Mouse (Mus musculus) heart, embryonic 16.5 days (tissue): ENCODE measurements at regions not wholly inside any gene's neighbourhood (a gene's known extent, or its start where the extent isn't known, plus 50 kb on each side); places are given as distances from the start of the nearest gene placed in this dataset.
A peak's percentile ranks its signal among the peaks of the same experiment; 100 is the strongest.

ENCODE experiments used
- ATAC-seq: fragments of 200-750 bp; cut with Nextera tagmentation; replicated peaks from 2 replicates; pipeline ENCODE4 v1.8.0; 2017; ENCODE audit warnings: moderate number of reproducible peaks; ENCODE audit not compliant: insufficient read depth, low FRiP score; ENCODE audit errors: extremely low read depth
- H3K27ac ChIP-seq: fragments of 300-500 bp; sonication (generic); 2 replicates; pipeline ENCODE4 v1.5.1; 2014; ENCODE audit warnings: mild to moderate bottlenecking, low read length, control low read depth, moderate library complexity
- H3K27me3 ChIP-seq: fragments of 300-500 bp; sonication (generic); 2 replicates; pipeline ENCODE4 v1.6.1; 2014; ENCODE audit warnings: low read length, mixed read lengths; ENCODE audit not compliant: control insufficient read depth, insufficient read depth
- H3K36me3 ChIP-seq: fragments of 300-500 bp; sonication (generic); 2 replicates; pipeline ENCODE4 v1.6.1; 2014; ENCODE audit not compliant: control insufficient read depth, insufficient read depth
- H3K4me1 ChIP-seq: fragments of 300-500 bp; sonication (generic); 2 replicates; pipeline ENCODE4 v1.6.1; 2014; ENCODE audit warnings: low read length, mixed read lengths; ENCODE audit not compliant: control insufficient read depth, insufficient read depth
- H3K4me2 ChIP-seq: fragments of 300-500 bp; sonication (generic); 2 replicates; pipeline ENCODE4 v1.6.1; 2014; ENCODE audit warnings: low read depth, mild to moderate bottlenecking, control low read depth, low read length
- H3K4me3 ChIP-seq: fragments of 300-500 bp; sonication (generic); 2 replicates; pipeline ENCODE4 v1.5.1; 2014; ENCODE audit warnings: mild to moderate bottlenecking, control low read depth, low read length
- H3K9ac ChIP-seq: fragments of 300-500 bp; sonication (generic); 2 replicates; pipeline ENCODE4 v1.6.1; 2014; ENCODE audit warnings: low read length, control low read depth
- H3K9me3 ChIP-seq: fragments of 300-500 bp; sonication (generic); replicated peaks from 2 replicates; pipeline ENCODE4 v1.6.1; 2016; ENCODE audit warnings: low read length; ENCODE audit not compliant: control insufficient read depth
- WGBS: fragments of 180-500 bp; shearing (Covaris S2); extraction: QIAGEN DNeasy Blood & Tissue Kit; methylation state at CpG from one replicate; pipeline ENCODE4 v1.1.7; 2014; 5-methylcytosine and 5-hydroxymethylcytosine counted together

GRCm38 (mm10) chr3:115635081-115635480, 79.8 kb downstream of the S1pr1 start:
- Histone ChIP-seq H3K4me3 (no peak overlapping the region), H3K27me3 (no peaks in the 10 kb centered on the region), H3K27ac (peak overlapping the region; percentile 89), H3K36me3 (no peaks in the 10 kb centered on the region), H3K4me1 (peaks cover 18% of the 10 kb centered on the region), H3K9me3 (no peaks in the 10 kb centered on the region), H3K9ac (no peak overlapping the region), H3K4me2 (no peak overlapping the region)
- 75% methylated on average over 5 of the region's 5 CpGs for WGBS
- no peak for ATAC-seq

- ATAC-seq = no peak
- H3K27ac ChIP-seq = no peak overlapping the region
- no peaks in the 10 kb centered on the region for H3K9me3 ChIP-seq
- no peak overlapping the region for H3K4me3 ChIP-seq
- H3K4me1 ChIP-seq = peaks cover 22% of the 10 kb centered on the region
- no peaks in the 10 kb centered on the region for H3K36me3 ChIP-seq
- H3K9ac ChIP-seq = no peak overlapping the region
- H3K27me3 ChIP-seq = no peaks in the 10 kb centered on the region
- H3K4me2 ChIP-seq = no peak overlapping the region
- WGBS = 81% methylated on average over 4 of the region's 4 CpGs
Measured at GRCm38 (mm10) chr3:115632417-115632743, 82.5 kb downstream of the S1pr1 start.

GRCm38 (mm10) chr3:115631573-115632416, 83.1 kb downstream of the S1pr1 start:
- H3K9me3 ChIP-seq = no peaks in the 10 kb centered on the region
- H3K4me1 ChIP-seq = peaks cover 22% of the 10 kb centered on the region
- no peak overlapping the region for H3K9ac ChIP-seq
- no peak overlapping the region for H3K27ac ChIP-seq
- ATAC-seq = no peak
- H3K36me3 ChIP-seq = no peaks in the 10 kb centered on the region
- no peaks in the 10 kb centered on the region for H3K27me3 ChIP-seq
- no peak overlapping the region for H3K4me2 ChIP-seq
- H3K4me3 ChIP-seq = no peak overlapping the region
- WGBS = 89% methylated on average over 17 of the region's 17 CpGs

GRCm38 (mm10) chr3:115622920-115623319, 92.0 kb downstream of the S1pr1 start:
- no peak overlapping the region for H3K4me3 ChIP-seq
- no peaks in the 10 kb centered on the region for H3K27me3 ChIP-seq
- peaks cover 29% of the 10 kb centered on the region for H3K4me1 ChIP-seq
- H3K36me3 ChIP-seq = no peaks in the 10 kb centered on the region
- no peak for ATAC-seq
- no peak overlapping the region; the same call in 1 of the 2 replicates for H3K9ac ChIP-seq
- peak overlapping the region; percentile 96 for H3K27ac ChIP-seq
- 80% methylated on average over 3 of the region's 3 CpGs for WGBS
- H3K4me2 ChIP-seq = no peak overlapping the region
- H3K9me3 ChIP-seq = no peaks in the 10 kb centered on the region

- Histone ChIP-seq H3K4me1 (peaks cover 25% of the 10 kb centered on the region), H3K4me3 (no peak overlapping the region), H3K27me3 (no peaks in the 10 kb centered on the region), H3K27ac (peak overlapping the region; percentile 96), H3K9me3 (no peaks in the 10 kb centered on the region), H3K36me3 (no peaks in the 10 kb centered on the region), H3K4me2 (no peak overlapping the region), H3K9ac (no peak overlapping the region)
- 22% methylated on average over 2 of the region's 2 CpGs for WGBS
- ATAC-seq = peak; percentile 66
Measured at GRCm38 (mm10) chr3:115622300-115622699, 92.6 kb downstream of the S1pr1 start.

DNA sequence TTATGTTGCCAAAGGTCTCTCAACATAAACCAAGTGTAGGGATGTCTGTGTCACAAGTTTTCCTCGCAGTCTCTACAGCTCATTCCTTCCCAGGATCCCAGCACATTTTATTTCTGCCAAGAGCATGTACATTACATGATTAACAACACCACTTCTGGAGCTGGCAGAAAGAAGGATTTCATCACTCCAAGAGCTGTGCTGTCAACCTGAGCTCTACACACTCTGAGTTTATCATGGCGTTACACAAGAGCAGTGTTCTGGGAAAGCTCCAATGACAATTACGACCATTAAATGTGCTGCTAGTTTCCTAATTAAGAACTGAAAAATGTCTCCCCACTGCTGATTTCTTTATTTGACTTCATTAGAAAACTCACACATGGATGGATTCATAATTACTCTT, 94.9 kb downstream of the S1pr1 start:
- peak; percentile 94 for ATAC-seq
- Histone ChIP-seq H3K27ac (peak overlapping the region; percentile 96), H3K9ac (no peak overlapping the region), H3K4me3 (no peak overlapping the region), H3K4me1 (peaks cover 25% of the 10 kb centered on the region), H3K4me2 (no peak overlapping the region), H3K27me3 (no peaks in the 10 kb centered on the region), H3K9me3 (no peaks in the 10 kb centered on the region), H3K36me3 (no peaks in the 10 kb centered on the region)
- 24% methylated on average over 3 of the region's 3 CpGs for WGBS

- peaks cover 14% of the 10 kb centered on the region for H3K4me1 ChIP-seq
- no peak overlapping the region for H3K4me3 ChIP-seq
- no peaks in the 10 kb centered on the region for H3K9me3 ChIP-seq
- H3K4me2 ChIP-seq = no peak overlapping the region
- no peak overlapping the region for H3K9ac ChIP-seq
- no peak overlapping the region for H3K27ac ChIP-seq
- no peaks in the 10 kb centered on the region for H3K36me3 ChIP-seq
- H3K27me3 ChIP-seq = no peaks in the 10 kb centered on the region
- no peak for ATAC-seq
- WGBS = 44% methylated on average over 7 of the region's 7 CpGs
Measured at GRCm38 (mm10) chr3:115615994-115616598, 98.8 kb downstream of the S1pr1 start.

GRCm38 (mm10) chr3:115612859-115613258, 102.0 kb downstream of the S1pr1 start:
- WGBS = 83% methylated on average over 6 of the region's 6 CpGs
- no peak for ATAC-seq

DNA sequence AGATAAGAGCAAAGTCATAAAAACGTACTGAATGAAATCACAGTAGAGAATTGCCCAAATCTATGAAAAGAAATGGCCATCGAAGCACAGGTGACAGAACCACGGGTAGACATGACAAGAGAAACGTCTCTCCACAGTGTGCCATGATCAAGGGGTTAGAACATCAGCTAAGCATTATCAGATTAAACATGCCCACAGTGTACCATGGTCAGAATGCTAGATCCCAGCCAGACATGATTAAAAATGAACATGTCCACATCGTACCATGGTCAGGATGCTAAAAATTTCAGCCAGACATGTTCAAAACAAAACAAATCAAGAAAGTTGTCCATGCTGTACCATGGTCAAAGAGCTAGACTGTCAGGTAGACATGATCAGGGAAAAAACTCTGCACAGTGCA, 106.8 kb downstream of the S1pr1 start:
- no peak for ATAC-seq
- 79% methylated on average over 5 of the region's 5 CpGs for WGBS
- no peaks in the 10 kb centered on the region for H3K9me3 ChIP-seq
- H3K4me2 ChIP-seq = no peak overlapping the region
- no peaks in the 10 kb centered on the region for H3K27me3 ChIP-seq
- no peak overlapping the region for H3K9ac ChIP-seq
- no peaks in the 10 kb centered on the region for H3K4me1 ChIP-seq
- H3K4me3 ChIP-seq = no peak overlapping the region
- H3K27ac ChIP-seq = no peak overlapping the region
- H3K36me3 ChIP-seq = no peaks in the 10 kb centered on the region

More at GRCm38 (mm10) chr3:115612859-115613258, 102.0 kb downstream of the S1pr1 start:
- H3K9ac ChIP-seq = no peak overlapping the region
- no peaks in the 10 kb centered on the region for H3K4me1 ChIP-seq
- no peak overlapping the region for H3K27ac ChIP-seq
- H3K36me3 ChIP-seq = no peaks in the 10 kb centered on the region
- H3K9me3 ChIP-seq = no peaks in the 10 kb centered on the region
- H3K27me3 ChIP-seq = no peaks in the 10 kb centered on the region
- H3K4me2 ChIP-seq = no peak overlapping the region
- H3K4me3 ChIP-seq = no peak overlapping the region
